Mouse (Mus musculus): ENCODE results near the gene Hyal3.

DNA sequence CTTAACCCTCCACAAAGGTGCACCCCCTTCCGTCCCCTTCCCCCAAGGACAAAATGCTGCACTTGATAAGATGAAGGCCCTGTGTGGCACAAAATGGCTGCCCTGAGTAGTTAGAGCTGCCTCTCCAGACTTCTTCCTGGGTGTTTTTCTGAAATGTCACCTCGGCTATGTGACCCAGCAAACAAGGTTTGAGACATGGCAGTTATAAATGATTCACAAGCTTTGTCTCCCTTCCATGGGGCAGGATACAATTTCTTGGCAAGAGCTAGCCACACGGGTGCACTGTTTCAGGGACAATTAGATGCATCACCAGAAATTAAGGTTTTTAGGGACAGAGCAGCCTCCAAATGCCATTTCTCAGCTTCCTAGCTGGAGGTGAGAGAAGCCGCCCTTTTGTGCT lies 40.2 kb upstream of the Hyal3 start:
- TF ChIP-seq CTCF (IDR thresholded peaks at IDR 0.05) (no peak), EP300 (IDR thresholded peaks at IDR 0.05) (no peak)

Measured in lung, postnatal 0 days (tissue).